Mouse (Mus musculus) brain, embryonic 14.5 days (tissue): Measurements from ENCODE around the gene Fam228a.

Experiments used
- CTCF ChIP-seq: fragments of 200-500 bp; IDR thresholded peaks from 2 replicates; pipeline ENCODE4 v1.5.1; 2012; ENCODE audit warnings: inconsistent platforms, mild to moderate bottlenecking, moderate library complexity, borderline replicate concordance; ENCODE audit not compliant: insufficient read depth, insufficient read length; ENCODE audit errors: extremely low read depth
- POLR2A ChIP-seq: fragments of 200-500 bp; IDR thresholded peaks from 2 replicates; pipeline ENCODE4 v1.6.1; 2012; ENCODE audit warnings: mild to moderate bottlenecking, inconsistent platforms, borderline replicate concordance; ENCODE audit not compliant: poor library complexity, insufficient read depth, insufficient read length, severe bottlenecking; ENCODE audit errors: extremely low read depth

DNA sequence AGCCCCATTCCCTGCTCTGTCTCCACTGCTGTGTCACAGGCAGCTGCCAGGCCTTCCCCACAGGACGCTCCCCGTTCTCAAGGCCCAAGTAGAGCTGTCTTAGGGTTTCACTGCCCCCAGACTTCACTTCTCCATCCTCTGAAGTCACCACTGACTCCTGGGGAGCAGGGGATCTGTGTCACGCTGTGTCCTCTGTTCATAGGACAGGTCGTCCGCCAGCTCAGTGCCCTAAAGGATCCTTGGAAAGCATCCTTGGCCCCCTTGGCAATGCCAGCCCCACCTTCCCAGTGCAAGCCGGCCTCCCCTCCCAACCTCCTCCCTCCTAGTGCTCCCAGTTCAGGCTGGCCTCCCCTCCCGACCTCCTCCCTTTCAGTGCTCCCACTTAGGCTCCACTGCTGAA is 28.3 kb downstream of the Fam228a start:
- no peak for TF ChIP-seq POLR2A
- TF ChIP-seq CTCF = no peak
